Mouse (Mus musculus) ES-Bruce4 (cell line): ENCODE measurements at regions not wholly inside any gene's neighbourhood (a gene's known extent, or its start where the extent isn't known, plus 50 kb on each side); places are given as distances from the start of the nearest gene placed in this dataset.

Source experiments
- H3K27ac ChIP-seq: 2 replicates; pipeline ENCODE4 v1.5.1; 2012; ENCODE audit warnings: low read length, inconsistent platforms; ENCODE audit not compliant: insufficient read depth
- H3K27me3 ChIP-seq: 2 replicates; pipeline ENCODE4 v1.6.1; 2012; ENCODE audit warnings: mild to moderate bottlenecking, low read length, inconsistent platforms; ENCODE audit not compliant: control insufficient read depth, poor library complexity, insufficient read depth, severe bottlenecking
- H3K36me3 ChIP-seq: 2 replicates; pipeline ENCODE4 v1.6.1; 2012; ENCODE audit warnings: inconsistent platforms, mild to moderate bottlenecking, low read length, moderate library complexity; ENCODE audit not compliant: control insufficient read depth, poor library complexity, insufficient read depth, severe bottlenecking
- H3K4me1 ChIP-seq: one replicate; pipeline ENCODE4 v1.8.1; 2011; ENCODE audit warnings: low read length; ENCODE audit not compliant: control insufficient read depth, insufficient read depth
- H3K4me3 ChIP-seq: 2 replicates; pipeline ENCODE4 v1.5.1; 2011; ENCODE audit warnings: low read depth, mild to moderate bottlenecking, low read length
- H3K9ac ChIP-seq: 2 replicates; pipeline ENCODE4 v1.6.1; 2012; ENCODE audit warnings: low read depth, mild to moderate bottlenecking, inconsistent platforms; ENCODE audit not compliant: poor library complexity, severe bottlenecking
- H3K9me3 ChIP-seq: replicated peaks from 2 replicates; pipeline ENCODE4 v1.6.1; 2012; ENCODE audit warnings: mild to moderate bottlenecking, low read length, inconsistent platforms; ENCODE audit not compliant: control insufficient read depth, poor library complexity, insufficient read depth, severe bottlenecking
- CTCF ChIP-seq: IDR thresholded peaks from one replicate; pipeline ENCODE4 v1.8.1; 2011; ENCODE audit warnings: low read depth, low read length
- EP300 ChIP-seq: IDR thresholded peaks from 2 replicates; pipeline ENCODE4 v1.6.1; 2011; ENCODE audit warnings: low read depth, low read length; ENCODE audit not compliant: insufficient read depth
- POLR2A ChIP-seq: IDR thresholded peaks from one replicate; pipeline ENCODE4 v1.8.1; 2011; ENCODE audit warnings: low read length; ENCODE audit not compliant: insufficient read depth

DNA sequence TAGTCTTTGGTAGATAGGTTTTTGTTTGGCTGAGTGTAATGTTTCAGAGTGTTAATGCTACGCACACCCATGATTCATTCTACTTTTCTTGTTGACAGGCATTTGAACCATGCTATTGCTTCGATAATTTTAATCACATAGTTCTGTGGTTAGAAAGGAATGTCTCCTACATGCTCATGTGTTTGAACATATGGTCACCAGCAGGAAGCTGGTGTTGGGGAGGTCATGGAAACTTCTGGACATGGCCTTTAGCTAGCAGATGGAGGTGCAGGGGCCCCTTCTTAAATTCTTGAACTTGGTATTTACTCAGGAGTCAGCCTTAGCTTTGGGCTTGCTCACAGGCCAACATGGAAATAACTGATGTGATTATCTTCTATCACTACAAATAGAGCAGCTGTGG, 248.6 kb upstream of the Cxxc4 start:
- Histone ChIP-seq H3K27me3 (no peaks in the 10 kb centered on the region), H3K27ac (no peak overlapping the region), H3K4me3 (no peak overlapping the region), H3K9ac (no peak overlapping the region), H3K4me1 (no peaks in the 10 kb centered on the region), H3K36me3 (no peaks in the 10 kb centered on the region), H3K9me3 (no peaks in the 10 kb centered on the region)
- TF ChIP-seq POLR2A (no peak), EP300 (no peak), CTCF (no peak)

DNA sequence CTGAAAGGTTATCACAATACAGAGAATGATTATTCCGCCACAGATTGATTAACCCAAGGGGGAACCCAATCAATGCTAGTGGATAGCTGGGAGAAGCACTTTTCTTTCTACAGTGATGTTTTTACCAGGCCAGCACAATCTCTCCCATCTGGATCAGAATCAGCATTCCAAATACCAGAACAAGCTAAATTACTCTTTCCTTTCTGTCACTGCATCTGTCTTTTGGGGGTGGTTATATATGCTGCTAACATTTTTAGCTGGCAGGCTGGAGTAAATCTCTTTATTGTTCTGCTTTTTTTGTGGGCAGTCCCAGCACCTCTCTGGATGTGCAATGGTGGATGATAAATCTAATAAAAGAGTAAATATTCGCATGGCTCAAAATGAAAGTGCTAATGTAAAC, 242.3 kb upstream of the Cxxc4 start:
- TF ChIP-seq EP300 (no peak), POLR2A (no peak), CTCF (no peak)
- Histone ChIP-seq H3K4me3 (no peak overlapping the region), H3K9ac (no peak overlapping the region), H3K27me3 (no peaks in the 10 kb centered on the region), H3K27ac (no peak overlapping the region), H3K36me3 (no peaks in the 10 kb centered on the region), H3K9me3 (no peaks in the 10 kb centered on the region), H3K4me1 (no peaks in the 10 kb centered on the region)

DNA sequence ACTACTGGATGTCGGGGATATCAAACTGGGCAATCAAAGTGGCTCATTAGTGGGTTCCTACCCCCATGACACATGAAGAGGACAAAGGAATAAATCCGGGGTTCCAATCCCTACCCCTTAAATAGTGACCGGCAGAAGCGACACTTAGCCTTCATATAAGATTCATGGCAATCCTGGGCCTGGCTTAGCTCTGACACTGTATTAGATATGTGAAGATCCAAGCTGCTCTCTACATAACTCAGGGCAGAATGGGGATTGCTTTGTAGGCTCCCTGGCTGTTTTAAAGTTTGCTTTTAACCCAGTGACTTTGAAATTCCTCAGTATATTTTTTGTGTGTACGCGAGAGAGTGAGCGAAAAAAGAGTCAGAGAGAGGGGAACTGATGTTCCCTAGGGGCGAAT, 236.3 kb upstream of the Cxxc4 start:
- no peaks in the 10 kb centered on the region for H3K9me3 ChIP-seq
- no peak overlapping the region for H3K4me3 ChIP-seq
- no peaks in the 10 kb centered on the region for H3K36me3 ChIP-seq
- no peak overlapping the region for H3K9ac ChIP-seq
- no peaks in the 10 kb centered on the region for H3K4me1 ChIP-seq
- no peak overlapping the region for H3K27ac ChIP-seq
- no peaks in the 10 kb centered on the region for H3K27me3 ChIP-seq
- no peak for TF ChIP-seq CTCF
- no peak for TF ChIP-seq POLR2A
- TF ChIP-seq EP300, result no peak

DNA sequence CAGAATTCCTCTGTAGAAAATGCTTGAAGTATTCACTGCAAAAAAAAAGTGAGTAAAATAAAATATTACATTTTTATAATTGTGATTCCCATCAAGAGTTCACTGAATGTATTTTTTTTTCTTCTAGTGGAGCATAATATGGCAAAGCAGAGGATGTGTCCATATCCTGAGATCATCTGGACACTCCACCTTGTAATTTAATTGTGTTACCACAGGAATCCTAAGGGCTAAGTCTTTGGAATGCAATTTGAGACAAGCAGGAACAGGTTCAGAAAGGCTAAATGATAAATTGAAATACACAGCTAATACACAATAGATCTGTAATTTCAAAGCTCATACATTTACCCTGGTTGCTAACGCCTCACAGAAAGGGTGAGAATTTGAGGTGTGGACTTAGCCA, 235.7 kb upstream of the Cxxc4 start:
- no peaks in the 10 kb centered on the region for H3K9me3 ChIP-seq
- no peak for TF ChIP-seq POLR2A
- TF ChIP-seq CTCF, result no peak
- no peaks in the 10 kb centered on the region for H3K4me1 ChIP-seq
- H3K27ac ChIP-seq, result no peak overlapping the region
- H3K27me3 ChIP-seq, result no peaks in the 10 kb centered on the region
- H3K36me3 ChIP-seq, result no peaks in the 10 kb centered on the region
- H3K9ac ChIP-seq, result no peak overlapping the region
- no peak overlapping the region for H3K4me3 ChIP-seq

DNA sequence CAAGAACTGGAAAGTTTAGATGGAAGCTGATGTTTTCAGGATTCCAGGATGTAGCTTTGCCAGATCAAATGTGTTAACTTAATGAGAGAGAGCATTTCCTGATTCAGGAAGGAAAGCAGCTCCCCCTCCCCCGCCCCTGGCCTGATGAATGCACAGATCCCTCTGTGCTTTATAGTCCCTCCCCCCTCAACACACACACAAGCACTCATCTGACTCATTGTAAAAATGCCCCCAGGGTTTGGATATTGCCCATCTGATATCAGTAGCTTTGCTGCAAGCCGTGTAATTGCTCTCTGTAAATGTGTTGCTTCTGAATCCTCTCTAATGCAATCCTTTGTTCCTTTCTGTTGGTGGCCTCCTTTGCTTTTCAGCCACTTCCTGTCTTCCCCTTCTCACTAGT, 221.5 kb upstream of the Cxxc4 start:
- no peaks in the 10 kb centered on the region for H3K9me3 ChIP-seq
- no peak overlapping the region for H3K27ac ChIP-seq
- H3K27me3 ChIP-seq, result no peaks in the 10 kb centered on the region
- H3K4me1 ChIP-seq, result no peaks in the 10 kb centered on the region
- no peak overlapping the region for H3K9ac ChIP-seq
- no peak overlapping the region for H3K4me3 ChIP-seq
- H3K36me3 ChIP-seq, result no peaks in the 10 kb centered on the region
- TF ChIP-seq CTCF (no peak), EP300 (no peak), POLR2A (no peak)

DNA sequence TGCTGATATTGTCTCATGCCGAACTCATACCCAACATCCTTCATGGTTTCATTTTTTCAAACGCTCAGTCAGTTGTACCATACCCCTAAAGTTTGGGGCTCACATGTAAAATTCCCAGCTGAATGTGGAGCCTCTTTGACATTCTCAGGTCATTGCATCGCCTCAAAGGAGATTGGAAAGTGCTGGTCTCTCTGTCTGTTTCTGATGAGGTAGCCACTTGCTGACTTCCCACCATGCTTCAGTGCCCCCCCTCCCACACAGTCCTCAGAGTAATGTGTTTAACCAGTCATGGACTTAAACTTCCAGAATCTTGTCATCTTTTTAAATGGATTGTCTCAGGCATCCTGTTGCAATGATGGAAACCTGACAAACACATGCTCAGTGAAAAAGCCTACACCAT, 220.9 kb upstream of the Cxxc4 start:
- Histone ChIP-seq H3K4me3 (no peak overlapping the region), H3K27me3 (no peaks in the 10 kb centered on the region), H3K36me3 (no peaks in the 10 kb centered on the region), H3K9ac (no peak overlapping the region), H3K27ac (no peak overlapping the region), H3K4me1 (no peaks in the 10 kb centered on the region), H3K9me3 (no peaks in the 10 kb centered on the region)
- no peak for TF ChIP-seq EP300
- no peak for TF ChIP-seq POLR2A
- TF ChIP-seq CTCF, result no peak
